Mouse (Mus musculus) neutrophil, adult 5-6 weeks (primary cell): Measurements from ENCODE around the gene Vma21. TPM values are rescaled to one million over a fixed set of nuclear protein-coding genes. Genes with fewer than 3 reads are reported as not detected.

ENCODE experiments used
- ATAC-seq: fragments of 151-379, 151-347 bp; 2 replicates; pipeline ENCODE4 v1.8.0; 2017; ENCODE audit warnings: mild to moderate bottlenecking, moderate TSS enrichment; ENCODE audit not compliant: insufficient number of reproducible peaks, poor library complexity, low FRiP score, severe bottlenecking; ENCODE audit errors: extremely low read depth
- total RNA-seq: library from RNA; stranded (forward); fragments of 200-1000 nt; gene quantifications from 2 replicates; pipeline ENCODE4 v1.2.3, GENCODE M21; 2017

Gene Vma21
- 3.4 and 4.1 TPM in 2 replicates for total RNA-seq

- ATAC-seq, result no peak
Measured at GRCm38 (mm10) chrX:71815631-71816345, at the start of gene Vma21. TSS of gene Vma21 (plus strand) at chrX:71815924.

- no peak for ATAC-seq
Measured at GRCm38 (mm10) chrX:71767909-71768308, 47.8 kb upstream of the Vma21 start.

GRCm38 (mm10) chrX:71791106-71791505 lies 24.6 kb upstream of the Vma21 start:
- ATAC-seq, result no peak

- ATAC-seq, result no peak
Measured at GRCm38 (mm10) chrX:71797766-71798165, 18.0 kb upstream of the Vma21 start.

GRCm38 (mm10) chrX:71798883-71799282 lies 16.8 kb upstream of the Vma21 start:
- no peak for ATAC-seq

GRCm38 (mm10) chrX:71811966-71812835 lies 3.5 kb upstream of the Vma21 start:
- no peak for ATAC-seq

GRCm38 (mm10) chrX:71816401-71816857 lies 705 bp downstream of the Vma21 start:
- ATAC-seq, result peak; percentile 73

- ATAC-seq, result no peak
Measured at GRCm38 (mm10) chrX:71816931-71817361, 1.2 kb downstream of the Vma21 start.

- ATAC-seq, result no peak
Measured at GRCm38 (mm10) chrX:71838911-71839310, 23.2 kb downstream of the Vma21 start.

GRCm38 (mm10) chrX:71846696-71847095 lies 31.0 kb downstream of the Vma21 start:
- no peak for ATAC-seq

- no peak for ATAC-seq
Measured at GRCm38 (mm10) chrX:71853798-71854197, 38.1 kb downstream of the Vma21 start.

Other genes with a start within 250 kb of the Vma21 start
- not detected in 2 replicates for gene Gpr50, start 152.3 kb upstream of the Vma21 start, total RNA-seq
- gene Gm1141, start 105.1 kb downstream of the Vma21 start, total RNA-seq, result 0.23 and 0.37 TPM in 2 replicates
- gene Prrg3, start 146.7 kb downstream of the Vma21 start, total RNA-seq, result 0.12 TPM in 1 of 2 replicates, not detected in the other
- gene Fate1, start 157.1 kb downstream of the Vma21 start, total RNA-seq, result not detected in 2 replicates
- not detected in 2 replicates for gene Cnga2, start 175.9 kb downstream of the Vma21 start, total RNA-seq